Mouse (Mus musculus) left cerebral cortex, postnatal 14 days (tissue): Measurements from ENCODE around the gene Id3. TPM values are rescaled to one million over a fixed set of nuclear protein-coding genes. Genes with fewer than 3 reads are reported as not detected.
A peak's percentile ranks its signal among the peaks of the same experiment; 100 is the strongest.
"Not testable (repeated sequence)": the region's sequence is repeated elsewhere in the genome, so short reads cannot be mapped to it uniquely, and the experiment has no call there.

ENCODE experiments used
- DNase-seq, 2 experiments: peaks; one replicate each; pipeline ENCODE4 v3.0.0; 2021 to 2022; ENCODE audit warnings: low spot score in 2 of 2, mixed read lengths in 1 of 2
- intact Hi-C: fragments of 180-260 bp; cut with DNase I; formaldehyde crosslinking; loops from one replicate; pipeline ENCODE4 v1.15.1; 2025
- long read RNA-seq, 2 experiments: library from polyadenylated mRNA; stranded (forward); transcript quantifications; one replicate each; pipeline ENCODE4 v2.0.0; 2021
- total RNA-seq, 2 experiments: library from RNA; stranded (reverse); gene quantifications; 2 replicates each; pipeline ENCODE4 v1.2.3; 2021

The Id3 gene
- total RNA-seq, result 10 to 100 TPM; 30.2 to 53.1 TPM
- long read RNA-seq, experiment 1, transcript Id3-201 (3 exons, 1,278 nt), result major isoform, 84 of 90 reads
- long read RNA-seq, experiment 1, partial matches to known transcripts, result 0 of 90 reads
- long read RNA-seq, experiment 1, other reads (novel, unspliced or antisense), result 4 of 90 reads
- long read RNA-seq, experiment 2, transcript Id3-201 (3 exons, 1,278 nt), result major isoform, 26 of 34 reads
- long read RNA-seq, experiment 2, partial matches to known transcripts, result 0 of 34 reads
- long read RNA-seq, experiment 2, other reads (novel, unspliced or antisense), result 5 of 34 reads

- intact Hi-C loops, result loop anchor here (5.0 kb wide), 1 partner anchor 51 kb away; no protein-coding TSS in a partner anchor
- peak; percentile 78 for DNase-seq
These were observed at the start of gene Id3 for GRCm38 (mm10) chr4:136143193-136143976. Id3 (plus strand) TSS chr4:136143497.

- intact Hi-C loops, result loop anchor here (5.0 kb wide), 1 partner anchor 48 kb away; the partner anchor contains the start of gene Id3
- peak; percentile 56 to 77 for DNase-seq
These were observed 48.6 kb upstream of the Id3 start for GRCm38 (mm10) chr4:136094519-136095219.

GRCm38 (mm10) chr4:136095490-136096105 lies 47.7 kb upstream of the Id3 start:
- intact Hi-C loops, result no loop called here
- no peak for DNase-seq

GRCm38 (mm10) chr4:136096446-136097113 lies 46.7 kb upstream of the Id3 start:
- intact Hi-C loops, result no loop called here

GRCm38 (mm10) chr4:136098446-136098845 lies 44.9 kb upstream of the Id3 start:
- DNase-seq, result no peak
- intact Hi-C loops, result no loop called here

More at GRCm38 (mm10) chr4:136096446-136097113, 46.7 kb upstream of the Id3 start:
- DNase-seq, result no peak

- DNase-seq, result no peak
- intact Hi-C loops, result no loop called here
These were observed 42.8 kb upstream of the Id3 start for GRCm38 (mm10) chr4:136100396-136101070.

GRCm38 (mm10) chr4:136101753-136102152 lies 41.5 kb upstream of the Id3 start:
- intact Hi-C loops, DNase-seq: not testable (repeated sequence)

GRCm38 (mm10) chr4:136104590-136105337 lies 38.5 kb upstream of the Id3 start:
- intact Hi-C loops, result no loop called here

GRCm38 (mm10) chr4:136106880-136107301 lies 36.4 kb upstream of the Id3 start:
- intact Hi-C loops, result no loop called here
- DNase-seq, result no peak

More at GRCm38 (mm10) chr4:136104590-136105337, 38.5 kb upstream of the Id3 start:
- peak in 1 of 2 experiments; percentile 7 for DNase-seq

- DNase-seq, result no peak
- intact Hi-C loops, result no loop called here
These were observed 34.1 kb upstream of the Id3 start for GRCm38 (mm10) chr4:136109153-136109552.

GRCm38 (mm10) chr4:136109941-136110900 lies 33.1 kb upstream of the Id3 start:
- intact Hi-C loops, result no loop called here
- no peak for DNase-seq

- DNase-seq, result no peak
These were observed 31.0 kb upstream of the Id3 start for GRCm38 (mm10) chr4:136112344-136112743.

GRCm38 (mm10) chr4:136114747-136115146 lies 28.6 kb upstream of the Id3 start:
- intact Hi-C loops, result no loop called here
- DNase-seq, result no peak

More at GRCm38 (mm10) chr4:136112344-136112743, 31.0 kb upstream of the Id3 start:
- intact Hi-C loops, result no loop called here

- intact Hi-C loops, result no loop called here
- DNase-seq, result no peak
These were observed 26.3 kb upstream of the Id3 start for GRCm38 (mm10) chr4:136117022-136117421.

- DNase-seq, result no peak
- intact Hi-C loops, result no loop called here
These were observed 23.3 kb upstream of the Id3 start for GRCm38 (mm10) chr4:136120041-136120440.

GRCm38 (mm10) chr4:136121158-136121557 lies 22.1 kb upstream of the Id3 start:
- no peak for DNase-seq
- intact Hi-C loops, result no loop called here
